Mouse (Mus musculus): ENCODE measurements around the gene OR5BS1P. TPM values are rescaled to one million over a fixed set of nuclear protein-coding genes. Genes with fewer than 3 reads are reported as not detected.
"Not testable (repeated sequence)": the region's sequence is repeated elsewhere in the genome, so short reads cannot be mapped to it uniquely, and the experiment has no call there.

Gene OR5BS1P
- not detected in 2 replicates for polyA plus RNA-seq (2015; fragmentation: Nextera tagmentation; extraction: Ambion mirVana)

- Histone ChIP-seq H3K4me1 (replicated peaks; ENCODE audit: control insufficient read depth, insufficient read depth, low read length) (no peaks in the 10 kb centered on the region), H3K9me3 (ENCODE audit: control insufficient read depth, low read length) (no peaks in the 10 kb centered on the region), H3K4me2 (ENCODE audit: low read length) (no peak within 1 kb of the TSS), H3K9ac (replicated peaks; ENCODE audit: low read depth, low read length) (no peak within 1 kb of the TSS), H3K27me3 (replicated peaks; ENCODE audit: control insufficient read depth, insufficient read depth, low read length) (no peaks in the 10 kb centered on the region), H3K27ac (ENCODE audit: low read length) (no peak within 1 kb of the TSS), H3K4me3 (replicated peaks; ENCODE audit: low read length) (no peak within 1 kb of the TSS), H3K36me3 (ENCODE audit: control insufficient read depth, insufficient read depth) (no peaks in the 10 kb centered on the region)
- WGBS = 90% methylated on average over 4 of the region's 4 CpGs
- no peak for ATAC-seq
These were observed at the start of gene OR5BS1P for GRCm38 (mm10) chr15:98469596-98469995. Gene OR5BS1P (plus strand): TSS chr15:98469896.

- 83% methylated on average over 4 of the region's 4 CpGs for WGBS
- ATAC-seq = no peak
- Histone ChIP-seq H3K4me1 (replicated peaks; ENCODE audit: control insufficient read depth, insufficient read depth, low read length) (no peaks in the 10 kb centered on the region), H3K27ac (ENCODE audit: low read length) (no peak overlapping the region), H3K4me3 (replicated peaks; ENCODE audit: low read length) (no peak overlapping the region), H3K9ac (replicated peaks; ENCODE audit: low read depth, low read length) (no peak overlapping the region), H3K27me3 (replicated peaks; ENCODE audit: control insufficient read depth, insufficient read depth, low read length) (no peaks in the 10 kb centered on the region), H3K4me2 (ENCODE audit: low read length) (no peak overlapping the region), H3K36me3 (ENCODE audit: control insufficient read depth, insufficient read depth) (no peaks in the 10 kb centered on the region), H3K9me3 (ENCODE audit: control insufficient read depth, low read length) (no peaks in the 10 kb centered on the region)
These were observed 48.8 kb upstream of the OR5BS1P start for GRCm38 (mm10) chr15:98420897-98421296.

GRCm38 (mm10) chr15:98424326-98424725 is 45.4 kb upstream of the OR5BS1P start:
- WGBS = 69% methylated on average over 14 of the region's 14 CpGs
- Histone ChIP-seq H3K9ac (replicated peaks; ENCODE audit: low read depth, low read length) (no peak overlapping the region), H3K27ac (ENCODE audit: low read length) (no peak overlapping the region), H3K4me1 (replicated peaks; ENCODE audit: control insufficient read depth, insufficient read depth, low read length) (no peaks in the 10 kb centered on the region), H3K27me3 (replicated peaks; ENCODE audit: control insufficient read depth, insufficient read depth, low read length) (no peaks in the 10 kb centered on the region), H3K9me3 (ENCODE audit: control insufficient read depth, low read length) (no peaks in the 10 kb centered on the region), H3K4me2 (ENCODE audit: low read length) (no peak overlapping the region), H3K36me3 (ENCODE audit: control insufficient read depth, insufficient read depth) (no peaks in the 10 kb centered on the region), H3K4me3 (replicated peaks; ENCODE audit: low read length) (no peak overlapping the region)
- ATAC-seq = no peak

GRCm38 (mm10) chr15:98424753-98425152 is 44.9 kb upstream of the OR5BS1P start:
- no peak overlapping the region for H3K4me2 ChIP-seq (ENCODE audit: low read length)
- H3K36me3 ChIP-seq (ENCODE audit: control insufficient read depth, insufficient read depth) = no peaks in the 10 kb centered on the region
- H3K9ac ChIP-seq (replicated peaks; ENCODE audit: low read depth, low read length) = no peak overlapping the region
- no peaks in the 10 kb centered on the region for H3K9me3 ChIP-seq (ENCODE audit: control insufficient read depth, low read length)
- H3K4me3 ChIP-seq (replicated peaks; ENCODE audit: low read length) = no peak overlapping the region
- H3K27me3 ChIP-seq (replicated peaks; ENCODE audit: control insufficient read depth, insufficient read depth, low read length) = no peaks in the 10 kb centered on the region
- WGBS = 77% methylated on average over 6 of the region's 6 CpGs
- no peak for ATAC-seq
- no peaks in the 10 kb centered on the region for H3K4me1 ChIP-seq (replicated peaks; ENCODE audit: control insufficient read depth, insufficient read depth, low read length)
- H3K27ac ChIP-seq (ENCODE audit: low read length) = no peak overlapping the region

- 87% methylated on average over 7 of the region's 7 CpGs for WGBS
- no peak for ATAC-seq
These were observed 44.5 kb upstream of the OR5BS1P start for GRCm38 (mm10) chr15:98425188-98425587.

GRCm38 (mm10) chr15:98430925-98431324 is 38.8 kb upstream of the OR5BS1P start, which contains the start of gene Olfr282:
Gene Olfr282 (plus strand): TSS chr15:98431225.
- not testable (repeated sequence) for H3K9ac ChIP-seq (replicated peaks; ENCODE audit: low read depth, low read length); H3K4me2 ChIP-seq (ENCODE audit: low read length); H3K4me3 ChIP-seq (replicated peaks; ENCODE audit: low read length); H3K9me3 ChIP-seq (ENCODE audit: control insufficient read depth, low read length); H3K27ac ChIP-seq (ENCODE audit: low read length); ATAC-seq; H3K27me3 ChIP-seq (replicated peaks; ENCODE audit: control insufficient read depth, insufficient read depth, low read length); H3K36me3 ChIP-seq (ENCODE audit: control insufficient read depth, insufficient read depth); H3K4me1 ChIP-seq (replicated peaks; ENCODE audit: control insufficient read depth, insufficient read depth, low read length)
- WGBS = 49% methylated on average over 5 of the region's 5 CpGs

More at GRCm38 (mm10) chr15:98425188-98425587, 44.5 kb upstream of the OR5BS1P start:
- Histone ChIP-seq H3K36me3 (ENCODE audit: control insufficient read depth, insufficient read depth) (no peaks in the 10 kb centered on the region), H3K9me3 (ENCODE audit: control insufficient read depth, low read length) (no peaks in the 10 kb centered on the region), H3K4me1 (replicated peaks; ENCODE audit: control insufficient read depth, insufficient read depth, low read length) (no peaks in the 10 kb centered on the region), H3K27me3 (replicated peaks; ENCODE audit: control insufficient read depth, insufficient read depth, low read length) (no peaks in the 10 kb centered on the region), H3K27ac (ENCODE audit: low read length) (no peak overlapping the region), H3K4me3 (replicated peaks; ENCODE audit: low read length) (no peak overlapping the region), H3K4me2 (ENCODE audit: low read length) (no peak overlapping the region), H3K9ac (replicated peaks; ENCODE audit: low read depth, low read length) (no peak overlapping the region)

- no peaks in the 10 kb centered on the region for H3K36me3 ChIP-seq (ENCODE audit: control insufficient read depth, insufficient read depth)
- no peak overlapping the region for H3K4me2 ChIP-seq (ENCODE audit: low read length)
- H3K4me3 ChIP-seq (replicated peaks; ENCODE audit: low read length) = no peak overlapping the region
- H3K9ac ChIP-seq (replicated peaks; ENCODE audit: low read depth, low read length) = no peak overlapping the region
- no peaks in the 10 kb centered on the region for H3K9me3 ChIP-seq (ENCODE audit: control insufficient read depth, low read length)
- H3K27me3 ChIP-seq (replicated peaks; ENCODE audit: control insufficient read depth, insufficient read depth, low read length) = no peaks in the 10 kb centered on the region
- H3K4me1 ChIP-seq (replicated peaks; ENCODE audit: control insufficient read depth, insufficient read depth, low read length) = no peaks in the 10 kb centered on the region
- no peak overlapping the region for H3K27ac ChIP-seq (ENCODE audit: low read length)
- 80% methylated on average over 3 of the region's 3 CpGs for WGBS
- ATAC-seq = no peak
These were observed 25.1 kb upstream of the OR5BS1P start for GRCm38 (mm10) chr15:98444561-98444960.

- Histone ChIP-seq H3K27me3 (replicated peaks; ENCODE audit: control insufficient read depth, insufficient read depth, low read length) (no peaks in the 10 kb centered on the region), H3K4me1 (replicated peaks; ENCODE audit: control insufficient read depth, insufficient read depth, low read length) (no peaks in the 10 kb centered on the region), H3K4me2 (ENCODE audit: low read length) (no peak overlapping the region), H3K4me3 (replicated peaks; ENCODE audit: low read length) (no peak overlapping the region), H3K36me3 (ENCODE audit: control insufficient read depth, insufficient read depth) (no peaks in the 10 kb centered on the region), H3K9me3 (ENCODE audit: control insufficient read depth, low read length) (no peaks in the 10 kb centered on the region), H3K9ac (replicated peaks; ENCODE audit: low read depth, low read length) (no peak overlapping the region), H3K27ac (ENCODE audit: low read length) (no peak overlapping the region)
- ATAC-seq = no peak
- 56% methylated on average over 4 of the region's 4 CpGs for WGBS
These were observed 21.2 kb upstream of the OR5BS1P start for GRCm38 (mm10) chr15:98448521-98448920.

GRCm38 (mm10) chr15:98452288-98452687 is 17.4 kb upstream of the OR5BS1P start, which contains the start of gene Olfr281:
Gene Olfr281 (plus strand): TSS chr15:98452588.
- H3K4me1 ChIP-seq (replicated peaks; ENCODE audit: control insufficient read depth, insufficient read depth, low read length) = no peaks in the 10 kb centered on the region
- H3K4me2 ChIP-seq (ENCODE audit: low read length) = no peak within 1 kb of the TSS
- no peak within 1 kb of the TSS for H3K27ac ChIP-seq (ENCODE audit: low read length)
- H3K27me3 ChIP-seq (replicated peaks; ENCODE audit: control insufficient read depth, insufficient read depth, low read length) = no peaks in the 10 kb centered on the region
- H3K9me3 ChIP-seq (ENCODE audit: control insufficient read depth, low read length) = no peaks in the 10 kb centered on the region
- no peak within 1 kb of the TSS for H3K4me3 ChIP-seq (replicated peaks; ENCODE audit: low read length)
- no peak within 1 kb of the TSS for H3K9ac ChIP-seq (replicated peaks; ENCODE audit: low read depth, low read length)
- WGBS = 92% methylated on average over 7 of the region's 7 CpGs
- no peaks in the 10 kb centered on the region for H3K36me3 ChIP-seq (ENCODE audit: control insufficient read depth, insufficient read depth)
- no peak for ATAC-seq

- Histone ChIP-seq H3K9ac (replicated peaks; ENCODE audit: low read depth, low read length) (no peak overlapping the region), H3K27me3 (replicated peaks; ENCODE audit: control insufficient read depth, insufficient read depth, low read length) (no peaks in the 10 kb centered on the region), H3K9me3 (ENCODE audit: control insufficient read depth, low read length) (no peaks in the 10 kb centered on the region), H3K4me2 (ENCODE audit: low read length) (no peak overlapping the region), H3K36me3 (ENCODE audit: control insufficient read depth, insufficient read depth) (no peaks in the 10 kb centered on the region), H3K4me3 (replicated peaks; ENCODE audit: low read length) (no peak overlapping the region), H3K27ac (ENCODE audit: low read length) (no peak overlapping the region), H3K4me1 (replicated peaks; ENCODE audit: control insufficient read depth, insufficient read depth, low read length) (no peaks in the 10 kb centered on the region)
- ATAC-seq = no peak
- 95% methylated on average over 13 of the region's 13 CpGs for WGBS
These were observed 1.8 kb downstream of the OR5BS1P start for GRCm38 (mm10) chr15:98471539-98471938.

Measured in forebrain, embryonic 16.5 days (tissue).